Mouse (Mus musculus): ENCODE data around the gene Ccdc141.

GRCm38 (mm10) chr2:77081156-77081555, 89.3 kb downstream of the Ccdc141 start:
- TF ChIP-seq CTCF (IDR thresholded peaks at IDR 0.05; ENCODE audit: extremely low read depth, insufficient read length, insufficient replicate concordance, low read depth, low read length) (no peak), POLR2A (IDR thresholded peaks at IDR 0.05; ENCODE audit: low read depth, low read length) (no peak)
